Mouse (Mus musculus): ENCODE measurements around the gene Galnt2.

Gene Galnt2

GRCm38 (mm10) chr8:124231176-124231484 lies at the start of gene Galnt2:
Galnt2 (plus strand) TSS chr8:124231391.
- in situ Hi-C loops (cut with MboI, MseI) = no loop called here

DNA sequence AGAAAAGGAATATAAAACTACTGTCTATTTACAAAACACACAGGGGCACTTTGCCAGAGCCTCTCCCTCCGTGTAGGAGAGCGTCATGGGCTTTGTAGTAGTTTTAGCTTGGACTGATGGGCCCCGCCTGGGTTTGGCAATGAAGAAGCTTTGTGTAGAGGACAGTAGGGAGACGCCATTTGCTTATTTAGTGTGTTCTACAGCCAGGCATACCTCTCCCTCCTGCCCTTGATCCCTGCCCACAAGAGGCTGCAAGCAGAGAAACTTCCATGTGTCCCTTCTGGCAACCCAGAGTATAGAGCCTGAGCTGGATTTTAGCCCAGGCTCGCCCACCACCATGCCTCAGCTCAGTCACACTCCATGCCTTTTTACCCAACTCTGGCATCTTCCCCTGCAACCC lies 49.4 kb upstream of the Galnt2 start:
- in situ Hi-C loops (cut with MboI, MseI) = no loop called here

GRCm38 (mm10) chr8:124182224-124182623 lies 49.0 kb upstream of the Galnt2 start:
- in situ Hi-C loops (cut with MboI, MseI) = no loop called here

DNA sequence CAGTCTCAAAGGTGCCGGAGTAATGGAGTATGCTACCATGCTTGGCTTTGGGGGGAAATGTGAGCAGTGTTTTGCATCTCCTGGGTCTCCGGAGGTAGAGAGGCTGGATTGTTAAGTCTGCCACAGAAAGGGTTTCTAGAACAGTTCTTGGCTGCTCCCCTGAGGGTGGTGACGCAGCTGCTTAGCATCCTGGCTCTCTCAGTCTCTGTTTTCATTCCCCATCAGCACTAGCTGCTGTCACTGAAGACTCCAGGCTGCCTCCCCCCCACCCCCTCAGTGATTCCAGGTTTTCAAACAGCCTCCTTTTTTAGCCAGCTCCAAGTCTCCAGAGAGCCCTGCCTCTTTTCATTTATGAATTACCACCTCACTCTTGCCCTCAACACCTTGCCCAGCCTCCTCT lies 47.1 kb upstream of the Galnt2 start:
- in situ Hi-C loops (cut with MboI, MseI) = no loop called here

- in situ Hi-C loops (cut with MboI, MseI) = no loop called here
Measured at GRCm38 (mm10) chr8:124184507-124184906, 46.7 kb upstream of the Galnt2 start.

GRCm38 (mm10) chr8:124185081-124185480 lies 46.1 kb upstream of the Galnt2 start:
- in situ Hi-C loops (cut with MboI, MseI) = no loop called here

DNA sequence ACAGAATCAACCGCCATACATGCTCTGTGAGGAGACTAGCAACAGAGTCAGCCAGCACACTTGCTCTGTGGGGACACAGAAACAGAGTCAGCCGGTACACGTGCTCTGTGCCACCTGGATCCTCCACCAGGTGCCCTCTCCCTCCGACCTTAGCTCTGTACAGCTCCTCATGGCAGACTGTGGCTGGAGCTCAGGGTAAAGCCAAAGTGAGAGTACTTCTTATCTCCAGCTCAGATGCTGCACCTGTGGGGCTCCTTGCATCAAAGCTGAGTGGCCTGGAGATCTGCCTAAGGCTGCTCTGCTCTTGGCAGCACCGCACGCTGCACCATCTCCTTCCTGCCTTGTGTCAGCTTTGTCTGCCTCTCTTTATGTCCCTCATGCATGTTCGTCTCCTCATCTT lies 40.8 kb upstream of the Galnt2 start:
- in situ Hi-C loops (cut with MboI, MseI) = no loop called here

GRCm38 (mm10) chr8:124192242-124192641 lies 38.9 kb upstream of the Galnt2 start:
- in situ Hi-C loops (cut with MboI, MseI) = no loop called here

DNA sequence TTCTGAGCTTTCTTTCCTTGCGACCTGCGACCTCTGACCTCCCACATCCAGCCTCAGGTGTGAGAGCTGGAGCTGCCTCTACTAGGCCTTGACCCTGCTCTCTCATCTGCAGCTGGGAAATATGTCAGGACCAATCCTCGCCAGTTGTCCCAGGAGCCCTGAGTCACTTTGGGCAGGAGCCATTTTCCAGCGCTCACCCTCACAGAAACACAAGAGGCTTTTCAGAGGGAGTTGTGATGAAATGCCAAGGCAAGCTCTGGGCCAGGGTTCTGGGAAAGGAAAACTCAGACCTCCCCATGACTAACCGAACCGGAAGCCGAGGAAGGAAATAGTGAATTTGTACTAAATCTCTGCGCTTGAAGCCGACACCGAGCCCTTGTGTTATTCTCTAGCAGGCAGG lies 38.2 kb upstream of the Galnt2 start:
- in situ Hi-C loops (cut with MboI, MseI) = no loop called here

GRCm38 (mm10) chr8:124193992-124194391 lies 37.2 kb upstream of the Galnt2 start:
- in situ Hi-C loops (cut with MboI, MseI) = no loop called here

DNA sequence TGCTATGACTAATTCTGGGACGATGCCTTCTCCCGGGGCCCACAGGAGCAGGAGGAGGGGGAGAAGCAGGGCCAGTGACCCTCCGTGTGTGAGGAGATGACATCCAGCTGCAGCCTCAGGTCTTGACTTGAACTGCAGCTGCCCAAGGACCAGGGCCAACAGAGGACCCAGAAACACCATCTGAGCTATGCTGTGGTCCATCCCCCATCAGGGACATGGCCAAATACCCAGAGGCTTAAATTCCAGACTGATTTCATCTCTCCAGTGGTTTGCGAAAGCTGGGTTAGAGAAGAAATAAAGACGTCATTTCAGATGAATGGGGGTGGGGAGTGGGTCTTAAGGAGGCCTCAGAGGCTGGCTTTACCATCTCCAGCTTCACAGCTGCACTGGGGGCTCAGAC lies 35.0 kb upstream of the Galnt2 start:
- in situ Hi-C loops (cut with MboI, MseI) = no loop called here

DNA sequence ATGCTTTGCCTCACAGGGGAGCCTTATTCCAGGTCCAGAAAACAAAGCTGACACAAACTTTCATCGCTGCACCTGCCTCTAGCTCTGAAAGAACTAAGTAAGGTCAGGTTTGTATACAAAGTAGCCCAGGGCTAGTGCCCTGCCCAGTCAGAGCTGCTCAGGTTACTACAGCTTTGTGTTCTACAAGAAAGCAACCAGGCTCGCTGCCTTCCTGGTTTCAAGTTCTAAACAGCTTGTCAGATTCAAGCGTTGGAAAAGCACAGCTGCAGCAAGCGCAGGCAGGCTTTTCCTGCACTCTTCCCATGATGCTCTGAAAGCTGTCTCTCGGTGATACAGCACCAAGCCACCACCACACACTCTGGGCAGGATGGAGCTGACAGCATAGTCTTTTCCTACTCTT lies 34.4 kb upstream of the Galnt2 start:
- in situ Hi-C loops (cut with MboI, MseI) = no loop called here

DNA sequence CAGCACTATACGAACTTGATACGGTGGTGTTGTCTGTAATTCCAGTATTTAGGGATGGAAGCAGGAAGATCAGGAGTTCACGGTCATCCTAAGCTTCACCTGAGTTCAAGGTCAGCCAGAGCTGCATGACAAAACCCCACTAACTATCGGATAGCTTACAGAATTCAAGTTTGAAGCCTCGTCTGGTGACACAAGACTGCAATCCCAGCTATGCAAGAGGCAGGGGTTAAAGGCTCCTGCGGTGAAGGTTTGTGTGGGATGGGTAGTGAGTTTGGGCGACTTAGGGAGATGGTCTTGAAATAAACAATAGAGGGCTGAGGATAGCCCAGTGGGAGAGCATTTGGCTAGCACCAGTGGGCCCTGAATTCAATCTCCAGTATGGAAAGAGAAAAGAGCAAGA lies 33.0 kb upstream of the Galnt2 start:
- in situ Hi-C loops (cut with MboI, MseI) = no loop called here

GRCm38 (mm10) chr8:124200400-124200799 lies 30.8 kb upstream of the Galnt2 start:
- in situ Hi-C loops (cut with MboI, MseI) = no loop called here

DNA sequence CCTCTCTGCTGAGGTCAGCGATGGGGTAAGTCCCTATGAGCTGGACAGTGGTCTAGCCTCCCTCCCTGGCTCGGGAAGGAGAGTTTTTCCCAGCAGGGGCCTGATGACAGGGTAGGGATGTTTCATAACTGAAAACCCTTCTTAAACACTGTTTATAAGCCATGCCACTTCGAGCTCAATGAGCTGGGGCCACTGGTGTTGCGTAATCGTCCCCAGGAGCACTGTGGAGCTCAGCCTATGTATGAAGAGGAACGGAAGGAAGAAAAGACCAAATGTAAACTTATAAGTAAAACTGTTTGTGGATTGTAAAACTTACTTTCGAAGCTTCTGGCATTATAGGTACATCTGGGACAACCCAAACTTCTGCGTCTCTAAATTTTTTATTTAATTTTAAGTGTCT lies 29.5 kb upstream of the Galnt2 start:
- in situ Hi-C loops (cut with MboI, MseI) = no loop called here

- in situ Hi-C loops (cut with MboI, MseI) = no loop called here
Measured at GRCm38 (mm10) chr8:124202895-124203294, 28.3 kb upstream of the Galnt2 start.

DNA sequence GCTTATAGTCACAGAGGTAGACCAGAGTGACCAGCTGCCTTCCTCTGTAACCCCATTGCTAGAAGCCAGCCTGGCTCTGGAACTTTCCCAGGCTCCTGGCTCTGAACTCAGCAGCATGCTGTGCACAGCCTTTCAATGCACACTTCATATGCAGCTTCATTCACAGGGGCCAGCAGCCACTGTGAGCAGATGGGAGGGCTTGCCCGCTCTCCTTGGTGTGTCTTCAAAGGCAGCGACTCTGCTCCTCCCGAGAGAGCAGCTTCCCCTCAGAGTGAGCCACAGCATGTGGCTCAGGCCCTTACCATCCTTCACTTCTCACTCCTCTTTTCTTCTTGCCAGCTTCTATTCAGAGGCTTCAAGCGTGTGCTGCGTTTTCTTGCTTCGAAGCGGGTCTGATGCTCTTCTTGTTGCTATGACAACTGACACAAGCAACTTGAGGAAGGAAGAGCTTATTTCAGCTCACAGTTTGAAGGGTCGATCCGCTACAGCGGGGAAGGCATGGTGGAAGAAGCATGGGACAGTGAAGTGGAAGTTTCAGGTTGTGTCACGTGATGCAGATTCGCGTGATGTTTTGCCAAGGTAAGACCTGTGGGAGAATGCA lies 27.1 kb upstream of the Galnt2 start:
- in situ Hi-C loops (cut with MboI, MseI) = no loop called here

DNA sequence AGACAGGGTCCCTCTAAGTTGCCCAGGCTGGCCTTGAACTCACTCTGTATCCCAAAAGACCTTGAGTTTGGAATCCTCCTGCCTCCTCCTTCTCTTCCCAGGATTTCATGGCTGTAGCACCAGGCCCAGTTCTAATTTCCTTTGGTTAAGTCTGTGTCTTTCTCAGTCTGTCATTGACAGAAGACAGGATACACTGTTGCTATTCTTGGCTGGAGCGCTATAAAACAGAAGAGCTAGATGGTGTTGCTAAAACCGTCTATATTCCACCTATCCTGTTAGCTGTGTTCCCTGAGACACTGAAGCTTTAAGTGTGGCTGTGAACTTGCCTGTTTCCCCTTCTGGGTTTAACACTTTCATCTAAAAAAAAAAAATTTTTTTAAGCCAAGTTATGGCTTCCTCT lies 19.0 kb upstream of the Galnt2 start:
- in situ Hi-C loops (cut with MboI, MseI) = no loop called here

GRCm38 (mm10) chr8:124216951-124217350 lies 14.2 kb upstream of the Galnt2 start:
- in situ Hi-C loops (cut with MboI, MseI) = no loop called here

DNA sequence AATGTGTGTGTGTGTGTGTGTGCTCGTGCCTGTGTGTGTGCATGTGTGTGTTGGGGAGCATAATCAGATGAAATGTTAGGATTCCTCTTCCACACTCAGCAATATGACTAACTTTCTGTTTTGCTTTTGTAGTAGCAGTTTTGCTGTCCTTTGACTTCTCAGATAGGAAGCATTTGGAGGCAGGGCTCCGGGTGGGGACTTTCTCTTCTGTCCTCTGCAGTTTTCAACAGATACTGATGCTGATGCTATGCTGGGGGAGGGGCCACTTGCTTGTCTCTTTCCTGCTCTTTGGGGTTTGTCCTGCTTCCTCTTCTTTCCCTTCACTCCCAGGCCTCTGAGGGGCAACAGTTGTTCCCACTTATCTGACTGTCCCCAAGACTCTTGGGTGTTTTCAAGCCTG lies 1.3 kb upstream of the Galnt2 start:
- in situ Hi-C loops (cut with MboI, MseI) = no loop called here

GRCm38 (mm10) chr8:124230496-124231175 lies 555 bp upstream of the Galnt2 start:
- in situ Hi-C loops (cut with MboI, MseI) = no loop called here

DNA sequence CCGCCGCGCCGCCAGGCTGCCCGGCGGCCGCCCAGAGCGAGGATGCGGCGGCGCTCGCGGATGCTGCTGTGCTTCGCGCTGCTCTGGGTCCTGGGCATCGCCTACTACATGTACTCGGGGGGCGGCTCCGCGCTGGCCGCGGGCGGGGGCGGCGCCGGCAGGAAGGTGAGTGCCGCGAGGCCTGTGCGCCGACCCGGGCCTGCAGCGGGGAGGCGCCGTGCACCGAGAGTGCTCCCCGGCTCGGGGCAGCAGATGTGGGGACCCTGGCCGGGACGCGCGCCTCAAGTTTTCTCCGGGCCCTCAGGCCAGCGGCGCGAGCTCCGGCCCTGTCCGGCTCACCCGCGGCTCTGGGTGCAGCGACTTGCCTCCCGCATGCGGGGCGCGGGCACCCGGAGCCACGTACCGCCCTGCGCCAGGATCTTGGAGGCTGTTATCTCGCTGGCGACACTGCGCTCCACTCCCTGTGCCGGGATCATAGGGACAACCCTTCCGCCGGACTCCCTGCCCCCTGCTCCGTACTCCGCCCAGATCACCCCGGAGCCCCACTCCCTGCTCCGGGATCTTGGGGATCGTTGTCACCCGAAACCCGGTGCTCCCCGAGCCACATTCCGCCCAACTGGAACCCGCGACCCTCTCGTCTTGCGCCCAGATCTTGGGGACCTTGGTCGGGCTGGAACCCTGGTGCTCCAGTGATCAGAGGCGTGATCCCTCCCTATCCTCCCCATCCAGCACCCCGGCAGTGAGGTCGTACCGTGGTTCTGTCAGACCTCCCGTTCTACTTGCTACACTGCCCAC lies 491 bp downstream of the Galnt2 start:
- in situ Hi-C loops (cut with MboI, MseI) = no loop called here

GRCm38 (mm10) chr8:124232280-124232600 lies 1.0 kb downstream of the Galnt2 start:
- in situ Hi-C loops (cut with MboI, MseI) = no loop called here

All from regulatory T cell (primary cell).